Mouse (Mus musculus): ENCODE data around the gene Tmem235.

Tmem235 gene

DNA sequence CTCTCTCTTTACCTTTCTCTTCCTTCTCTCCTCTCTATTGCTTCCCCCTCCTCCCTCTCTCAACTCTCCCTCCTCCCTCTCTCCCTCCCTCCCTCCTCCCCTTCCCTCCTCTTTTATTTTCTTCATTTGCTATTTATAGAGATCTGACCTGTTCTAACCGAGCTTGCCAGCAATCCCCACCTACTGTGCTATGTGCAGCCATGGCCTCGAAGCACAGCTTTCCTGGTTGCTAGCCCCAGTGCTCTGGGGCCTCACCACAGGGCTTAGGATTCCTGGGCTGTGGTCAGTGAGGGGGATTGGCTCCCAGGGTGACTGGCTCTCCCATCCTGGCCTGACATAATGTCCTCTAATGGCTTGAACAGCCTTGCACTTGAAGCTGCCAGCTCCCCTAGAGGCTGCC lies 36.0 kb downstream of the Tmem235 start:
- DNase-seq: no peak

DNA sequence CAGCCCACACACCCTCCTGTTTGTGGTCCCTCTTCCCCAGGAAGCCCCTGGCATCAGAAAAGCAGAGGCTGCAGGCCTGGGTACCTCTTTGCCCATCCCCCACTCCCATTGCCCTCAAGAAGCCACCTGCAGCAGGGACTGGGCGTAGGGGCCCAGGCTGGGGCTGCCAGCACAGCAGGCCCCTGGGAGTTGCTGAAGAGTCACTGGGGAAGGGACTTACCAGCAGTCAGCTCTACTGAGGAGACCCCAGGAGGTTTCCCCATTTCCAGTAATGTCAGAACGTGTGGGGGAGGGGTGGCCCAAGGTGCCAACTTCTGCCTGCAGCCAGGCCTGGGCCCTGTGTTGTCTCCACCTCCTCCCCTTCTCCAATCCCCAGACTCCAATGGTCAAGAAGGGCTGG lies 41.7 kb downstream of the Tmem235 start:
- DNase-seq: no peak

DNA sequence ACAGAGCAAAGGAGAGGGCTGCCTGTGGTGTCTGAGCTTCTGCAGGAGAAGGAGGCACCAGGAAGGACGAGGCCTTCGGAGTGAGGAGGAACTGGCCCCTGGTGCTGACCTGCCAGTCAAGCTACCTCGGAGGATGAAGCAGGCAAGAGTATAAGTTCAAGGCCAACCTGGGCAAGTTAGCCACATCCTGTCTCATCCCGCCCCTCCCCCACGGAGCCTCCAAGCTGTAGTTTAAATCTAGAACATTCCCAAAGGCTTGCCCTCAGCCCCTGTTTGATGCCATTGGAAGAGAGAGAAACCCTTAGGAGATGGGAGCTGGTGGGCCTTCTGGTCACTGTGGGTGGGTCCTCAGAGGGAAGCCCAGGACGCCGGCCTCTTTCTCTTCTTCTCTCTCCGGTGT lies 43.9 kb downstream of the Tmem235 start:
- DNase-seq: no peak

DNA sequence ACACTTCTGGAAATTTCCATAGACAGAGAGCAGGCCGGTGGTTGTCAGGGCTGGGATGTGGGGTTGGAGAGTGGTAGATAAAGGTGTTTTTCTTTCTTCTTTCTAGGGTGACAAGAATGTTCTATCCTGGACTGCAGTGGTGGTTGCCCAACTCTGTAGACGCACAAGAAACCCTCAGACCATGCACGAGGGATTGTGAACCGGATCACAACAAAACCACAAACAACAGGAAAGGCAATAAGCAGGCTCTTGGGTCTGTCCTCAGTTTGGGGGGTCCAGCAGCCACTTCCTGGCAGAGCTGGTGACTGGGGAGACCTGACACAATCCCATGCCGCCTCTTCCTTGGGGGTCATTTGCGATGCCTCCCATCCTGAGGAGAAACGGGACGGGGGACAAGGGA lies 48.8 kb downstream of the Tmem235 start:
- no peak for DNase-seq

DNA sequence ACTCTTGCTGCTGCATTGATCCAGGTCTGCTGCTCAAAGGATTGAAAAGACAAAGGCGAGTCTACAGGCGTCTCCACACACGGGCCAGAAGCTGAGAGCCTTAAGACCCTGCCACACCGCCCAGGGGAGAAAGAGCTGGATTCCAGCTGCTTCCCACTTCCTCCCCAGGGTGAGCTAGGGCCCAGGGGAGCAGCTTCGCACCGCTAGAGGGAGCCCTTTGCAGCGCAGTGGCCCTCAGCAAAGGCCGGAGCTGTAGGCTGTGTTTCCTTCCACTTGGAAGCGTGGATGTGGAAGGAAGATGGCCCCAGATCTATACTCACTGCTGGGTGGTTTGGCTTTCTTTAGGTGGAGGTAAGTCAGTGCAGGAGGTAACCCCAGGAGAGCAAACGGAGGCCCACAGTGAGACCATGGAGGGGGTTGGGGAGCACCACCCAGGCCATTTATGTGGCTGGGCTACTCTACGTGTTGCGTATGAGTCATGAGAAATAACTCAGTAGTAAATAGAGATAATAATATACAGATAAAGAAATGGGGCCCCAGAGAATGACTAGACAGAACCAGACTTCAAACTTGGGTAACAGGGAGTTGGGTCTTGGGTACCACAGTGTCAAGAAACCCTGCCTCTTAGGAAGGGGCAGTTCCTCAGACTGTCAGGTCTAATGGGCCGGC lies 52.3 kb downstream of the Tmem235 start:
- DNase-seq: peak; percentile 94

DNA sequence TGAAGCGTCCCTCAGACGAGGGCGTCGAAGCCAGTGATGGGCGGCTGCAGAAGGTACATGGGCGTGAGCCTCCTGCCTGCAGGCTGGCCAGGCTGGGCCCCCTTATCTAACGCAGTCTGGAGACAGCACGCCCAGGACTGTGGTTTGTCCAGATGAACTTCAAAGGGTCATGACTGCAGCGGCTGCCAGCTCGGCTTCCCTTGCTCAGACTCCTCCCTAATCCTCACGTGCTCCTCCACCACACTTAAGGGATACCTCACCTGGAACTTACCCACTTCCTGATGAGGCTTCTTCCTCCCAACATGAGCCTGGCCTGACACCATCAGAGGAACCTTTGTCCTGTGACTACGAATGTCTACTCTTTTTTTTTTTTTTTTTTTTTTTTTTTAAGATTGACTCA lies 54.0 kb downstream of the Tmem235 start:
- no peak for DNase-seq
